Mouse (Mus musculus) 416B (cell line): Measurements from ENCODE around the gene Ppp1r2.
"Not testable (repeated sequence)": the region's sequence is repeated elsewhere in the genome, so short reads cannot be mapped to it uniquely, and the experiment has no call there.

Experiments used
- DNase-seq: peaks from one replicate; pipeline ENCODE4 v3.0.0; 2011; ENCODE audit warnings: low read depth

Gene Ppp1r2

GRCm38 (mm10) chr16:31274674-31275460 is at the start of gene Ppp1r2:
TSS of gene Ppp1r2 (minus strand) at chr16:31275277.
- peak; percentile 91 for DNase-seq

- DNase-seq, result no peak
Measured at GRCm38 (mm10) chr16:31321501-31321900, 46.4 kb upstream of the Ppp1r2 start.

GRCm38 (mm10) chr16:31320954-31321353 is 45.9 kb upstream of the Ppp1r2 start:
- no peak for DNase-seq

GRCm38 (mm10) chr16:31319723-31320122 is 44.6 kb upstream of the Ppp1r2 start:
- DNase-seq, result not testable (repeated sequence)

GRCm38 (mm10) chr16:31319316-31319715 is 44.2 kb upstream of the Ppp1r2 start:
- DNase-seq, result no peak

- DNase-seq, result no peak
Measured at GRCm38 (mm10) chr16:31318418-31318817, 43.3 kb upstream of the Ppp1r2 start.

- not testable (repeated sequence) for DNase-seq
Measured at GRCm38 (mm10) chr16:31316246-31317143, 41.4 kb upstream of the Ppp1r2 start.

GRCm38 (mm10) chr16:31315294-31315693 is 40.2 kb upstream of the Ppp1r2 start:
- no peak for DNase-seq

- DNase-seq, result no peak
Measured at GRCm38 (mm10) chr16:31314497-31315233, 39.6 kb upstream of the Ppp1r2 start, which contains the start of gene Apod. TSS of gene Apod (minus strand) at chr16:31314808.

GRCm38 (mm10) chr16:31313611-31314010 is 38.5 kb upstream of the Ppp1r2 start:
- DNase-seq, result no peak

GRCm38 (mm10) chr16:31312296-31312695 is 37.2 kb upstream of the Ppp1r2 start:
- no peak for DNase-seq

GRCm38 (mm10) chr16:31305199-31305919 is 30.3 kb upstream of the Ppp1r2 start:
- no peak for DNase-seq

GRCm38 (mm10) chr16:31303276-31303675 is 28.2 kb upstream of the Ppp1r2 start:
- no peak for DNase-seq

GRCm38 (mm10) chr16:31300883-31301532 is 25.9 kb upstream of the Ppp1r2 start:
- DNase-seq, result no peak

- DNase-seq, result no peak
Measured at GRCm38 (mm10) chr16:31300467-31300866, 25.4 kb upstream of the Ppp1r2 start.

- DNase-seq, result no peak
Measured at GRCm38 (mm10) chr16:31299960-31300353, 24.9 kb upstream of the Ppp1r2 start.

GRCm38 (mm10) chr16:31299164-31299959 is 24.3 kb upstream of the Ppp1r2 start:
- DNase-seq, result no peak

- peak; percentile 34 for DNase-seq
Measured at GRCm38 (mm10) chr16:31297113-31297512, 22.0 kb upstream of the Ppp1r2 start.

GRCm38 (mm10) chr16:31293761-31294160 is 18.7 kb upstream of the Ppp1r2 start:
- peak; percentile 64 for DNase-seq

GRCm38 (mm10) chr16:31290751-31291365 is 15.8 kb upstream of the Ppp1r2 start:
- DNase-seq, result peak; percentile 69
